Mouse (Mus musculus) regulatory T cell (primary cell): Measurements from ENCODE around the gene 4930555G01Rik.
"Not testable (repeated sequence)": the region's sequence is repeated elsewhere in the genome, so short reads cannot be mapped to it uniquely, and the experiment has no call there.

Experiments
- in situ Hi-C: fragments of 300-600 bp; cut with MboI, MseI; formaldehyde crosslinking; loops from one replicate; pipeline ENCODE4 v1.15.1; 2025; ENCODE audit warnings: high pct_unique_total_duplicates

The 4930555G01Rik gene

GRCm38 (mm10) chr14:5050329-5050728 is at the start of gene 4930555G01Rik:
TSS of gene 4930555G01Rik (plus strand) at chr14:5050629.
- in situ Hi-C loops, result not testable (repeated sequence)

- in situ Hi-C loops, result not testable (repeated sequence)
Measured at GRCm38 (mm10) chr14:5015591-5015990, 34.8 kb upstream of the 4930555G01Rik start, which contains the start of gene Gm3298. TSS of gene Gm3298 (plus strand) at chr14:5015891.

- in situ Hi-C loops, result not testable (repeated sequence)
Measured at GRCm38 (mm10) chr14:5070611-5071490, 20.4 kb downstream of the 4930555G01Rik start, which contains the start of gene Gm8281. TSS of gene Gm8281 (plus strand) at chr14:5071040.
